33 mouse cellular contexts compared by ENCODE assay signal in genomic region chrX:103584262-103584661, GRCm38 (mm10). TPM values are rescaled to one million over a fixed set of nuclear protein-coding genes. Genes with fewer than 3 reads are reported as not detected.
A peak's percentile ranks its signal among the peaks of the same experiment; 100 is the strongest.
DNase-seq lines count a peak whose midpoint lies in the region.
"Had no signal": no experiment of that assay in that cellular context is flagged by ENCODE, and none has a peak within 500 bp of the region (broad histone marks: within the 10 kb centered on the region; RNA-seq: fewer than 3 reads in every experiment).

No protein-coding gene starts in this region.

- peak; percentile 19 for DNase-seq in adrenal gland, adult 8-10 months
- DNase-seq in adrenal gland, postnatal 25 days: no peak
- peak; percentile 15 for DNase-seq in lung, postnatal 36 days
- DNase-seq in lung, postnatal 10 days: no peak
- DNase-seq in adrenal gland, postnatal 36 days: peak; percentile 36
- peak; percentile 77 for DNase-seq in yolk sac, embryonic 10.5 days (ENCODE audit: low spot score)
- DNase-seq in forebrain, embryonic 10.5 days (ENCODE audit: extremely low spot score, low spot score): no peak
- no peak for DNase-seq in frontal cortex, postnatal 36 days (ENCODE audit: low spot score in 2 of 2)
- DNase-seq: B cell, adult 2 months; cerebellum, adult 9-10 months; gastrocnemius, postnatal 25 days; kidney, adult 18-20 months; kidney, postnatal 14 days; layer of hippocampus, postnatal 36 days; right cerebral cortex, postnatal 25 days; thymus, adult 2 months had no signal

- peaks cover 67% of the 10 kb centered on the region for H3K36me3 ChIP-seq in forebrain, embryonic 10.5 days (replicated peaks)
- H3K36me3 ChIP-seq: midbrain, embryonic 15.5 days; neural tube, embryonic 15.5 days; stomach, embryonic 15.5 days had no signal

- H3K9me3 ChIP-seq in forebrain, embryonic 10.5 days: no peaks in the 10 kb centered on the region
- H3K9me3 ChIP-seq: embryonic facial prominence, embryonic 12.5 days; limb, embryonic 15.5 days; megakaryocyte, embryonic 14.5 days; midbrain, embryonic 15.5 days; neural tube, embryonic 15.5 days; stomach, embryonic 15.5 days had no signal

- WGBS in forebrain, embryonic 10.5 days: 90% methylated on average over 1 of the region's 1 CpGs

- H3K27me3 ChIP-seq in forebrain, embryonic 10.5 days (ENCODE audit: poor library complexity, severe bottlenecking): no peaks in the 10 kb centered on the region
- H3K27me3 ChIP-seq: embryonic facial prominence, embryonic 12.5 days; limb, embryonic 15.5 days; megakaryocyte, embryonic 14.5 days; midbrain, embryonic 15.5 days; neural tube, embryonic 15.5 days; Patski; stomach, embryonic 15.5 days had no signal

- H3K4me3 ChIP-seq in forebrain, embryonic 10.5 days: no peak overlapping the region
- H3K4me3 ChIP-seq: embryonic facial prominence, embryonic 12.5 days; erythroblast, embryonic 14.5 days; layer of hippocampus, adult 2 months; limb, embryonic 15.5 days; megakaryocyte, embryonic 14.5 days; midbrain, embryonic 15.5 days; myocyte; neural tube, embryonic 15.5 days; stomach, embryonic 15.5 days had no signal

- H3K27ac ChIP-seq in forebrain, embryonic 10.5 days: no peak overlapping the region
- H3K27ac ChIP-seq: embryonic facial prominence, embryonic 12.5 days; layer of hippocampus, adult 2 months; limb, embryonic 15.5 days; midbrain, embryonic 15.5 days; neural tube, embryonic 15.5 days; stomach, embryonic 15.5 days had no signal

- H3K4me1 ChIP-seq in forebrain, embryonic 10.5 days: no peaks in the 10 kb centered on the region
- H3K4me1 ChIP-seq: embryonic facial prominence, embryonic 12.5 days; limb, embryonic 15.5 days; megakaryocyte, embryonic 14.5 days; midbrain, embryonic 15.5 days; neural tube, embryonic 15.5 days; stomach, embryonic 15.5 days had no signal

RNA-seq across cellular contexts. Expression of gene Zcchc13, which starts 46.1 kb away (rescaled TPM):
- not detected for total RNA-seq in adrenal gland, adult 8-10 months (2022)
- total RNA-seq in adrenal gland, postnatal 25 days (2021): not detected in 2 replicates
- total RNA-seq in adrenal gland, postnatal 36 days (2021): not detected
- not detected in 2 replicates for polyA plus RNA-seq in forebrain, embryonic 10.5 days (2016; fragmentation: Nextera tagmentation; extraction: Ambion mirVana)
- total RNA-seq: gastrocnemius, postnatal 25 days; hematopoietic stem cell, adult 5-6 weeks; layer of hippocampus, adult 2 months; layer of hippocampus, postnatal 36 days; left cerebral cortex, postnatal 25 days had no signal
- polyA plus RNA-seq: embryonic facial prominence, embryonic 12.5 days; erythroblast, embryonic 14.5 days; forebrain, embryonic 14.5 days; heart, embryonic 16.5 days; hindbrain, embryonic 16.5 days; limb, embryonic 15.5 days; lung, embryonic 16.5 days; midbrain, embryonic 15.5 days; myocyte; neural tube, embryonic 15.5 days; Patski; spleen, adult 2 months; stomach, embryonic 15.5 days had no signal

Comparison
In these comparisons a context has a peak if more than half of its experiments do, and no peak if none do; other contexts are left out.
1. DNase-seq: peak in adrenal gland, adult 8-10 months (single experiment), lung, postnatal 36 days (single experiment), adrenal gland, postnatal 36 days (2 of 2) and yolk sac, embryonic 10.5 days (single experiment); none in adrenal gland, postnatal 25 days (single experiment), lung, postnatal 10 days (single experiment), forebrain, embryonic 10.5 days (single experiment) and frontal cortex, postnatal 36 days (0 of 2).